Mouse (Mus musculus) brain, embryonic 14.5 days (tissue): Measurements from ENCODE around the gene Gm10837.

Source experiments
- CTCF ChIP-seq: fragments of 200-500 bp; IDR thresholded peaks from 2 replicates; pipeline ENCODE4 v1.5.1; 2012; ENCODE audit warnings: inconsistent platforms, mild to moderate bottlenecking, moderate library complexity, borderline replicate concordance; ENCODE audit not compliant: insufficient read depth, insufficient read length; ENCODE audit errors: extremely low read depth
- POLR2A ChIP-seq: fragments of 200-500 bp; IDR thresholded peaks from 2 replicates; pipeline ENCODE4 v1.6.1; 2012; ENCODE audit warnings: mild to moderate bottlenecking, inconsistent platforms, borderline replicate concordance; ENCODE audit not compliant: poor library complexity, insufficient read depth, insufficient read length, severe bottlenecking; ENCODE audit errors: extremely low read depth

DNA sequence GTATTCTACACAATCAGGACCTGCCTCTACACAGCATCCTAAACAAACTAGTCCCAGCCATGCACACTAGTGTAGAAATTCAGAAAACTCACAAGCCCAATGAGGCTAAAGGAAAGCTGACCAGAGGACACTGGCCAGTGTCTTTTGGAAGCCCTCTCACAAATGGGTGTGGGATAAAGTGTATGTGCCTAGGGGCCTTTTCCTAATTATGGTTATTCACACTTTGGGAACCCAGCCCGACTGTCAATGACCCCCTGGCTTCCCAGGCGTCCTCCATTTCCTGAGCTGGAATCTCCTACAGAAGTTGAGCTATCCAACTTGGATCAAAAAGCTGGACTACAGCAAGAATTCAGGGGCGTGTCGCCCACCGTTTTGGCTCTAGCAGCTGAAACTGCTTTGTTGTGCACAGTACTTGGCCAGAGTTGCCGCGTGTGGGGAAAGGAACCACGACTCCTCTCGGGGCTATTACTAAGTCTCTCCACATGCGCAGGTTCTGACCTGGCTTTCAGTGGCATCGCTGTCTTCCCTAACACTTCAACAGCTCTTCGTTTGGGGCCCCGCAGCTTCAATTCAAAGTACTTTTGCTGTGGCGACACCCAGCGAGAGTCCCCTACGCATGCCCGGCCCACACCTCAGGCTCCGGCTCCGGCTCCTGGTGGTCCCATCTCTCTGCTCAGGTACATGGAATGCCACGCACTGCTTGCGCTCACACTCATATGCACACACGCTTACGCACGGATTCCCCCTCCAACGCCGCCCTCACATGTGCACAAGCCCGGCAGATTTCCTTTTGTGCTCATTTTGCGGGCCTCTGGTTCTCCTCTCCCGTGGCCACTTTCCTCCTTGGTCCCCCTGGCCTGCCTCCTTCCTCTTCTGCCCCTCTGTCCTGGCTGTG is 40.5 kb upstream of the Gm10837 start:
- TF ChIP-seq POLR2A = no peak
- TF ChIP-seq CTCF = no peak
